Mouse (Mus musculus) kidney, adult 11 months (tissue): ENCODE measurements around the gene Endou.
"Not testable (repeated sequence)": the region's sequence is repeated elsewhere in the genome, so short reads cannot be mapped to it uniquely, and the experiment has no call there.

Experiments used
- DNase-seq: peaks from one replicate; pipeline ENCODE4 v3.0.0; 2022

Gene Endou

DNA sequence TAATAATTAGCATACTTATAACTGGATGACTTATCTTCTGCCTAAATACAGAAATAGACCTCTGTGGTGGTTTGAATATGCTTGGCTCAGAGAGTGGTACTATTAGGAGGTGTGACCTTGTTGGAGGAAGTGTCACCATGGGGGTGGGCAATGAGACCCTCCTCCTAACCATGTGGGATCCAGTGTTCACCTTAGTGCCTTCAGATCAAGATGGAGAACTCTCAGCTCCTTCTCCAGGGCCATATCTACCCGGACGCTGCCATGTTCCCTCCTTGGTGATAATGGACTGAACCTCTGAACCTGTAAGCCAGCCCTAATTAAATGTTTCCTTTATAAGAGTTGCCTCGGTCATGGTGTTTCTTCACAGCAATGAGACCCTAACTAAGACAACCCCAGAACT, 53.8 kb downstream of the Endou start:
- no peak for DNase-seq

DNA sequence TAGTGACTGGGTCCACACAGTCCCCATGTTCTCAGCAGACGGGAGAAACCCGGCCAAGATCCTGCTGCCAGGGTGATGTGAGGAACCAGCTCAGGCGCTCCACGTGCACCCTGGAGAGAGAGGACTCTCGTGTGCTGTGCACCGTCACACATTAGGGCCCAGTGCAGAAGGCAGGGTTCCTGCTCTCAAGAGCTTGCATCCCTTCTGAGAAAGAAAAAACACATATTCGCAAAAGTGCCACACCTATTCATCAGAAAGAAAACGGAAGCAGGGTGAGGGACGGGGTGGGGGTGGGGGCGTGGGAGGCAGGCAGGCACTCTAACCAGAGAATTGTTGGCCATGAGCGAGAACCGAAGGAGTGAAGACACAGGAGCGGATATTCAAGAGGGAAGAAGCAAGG, 55.2 kb downstream of the Endou start:
- no peak for DNase-seq

DNA sequence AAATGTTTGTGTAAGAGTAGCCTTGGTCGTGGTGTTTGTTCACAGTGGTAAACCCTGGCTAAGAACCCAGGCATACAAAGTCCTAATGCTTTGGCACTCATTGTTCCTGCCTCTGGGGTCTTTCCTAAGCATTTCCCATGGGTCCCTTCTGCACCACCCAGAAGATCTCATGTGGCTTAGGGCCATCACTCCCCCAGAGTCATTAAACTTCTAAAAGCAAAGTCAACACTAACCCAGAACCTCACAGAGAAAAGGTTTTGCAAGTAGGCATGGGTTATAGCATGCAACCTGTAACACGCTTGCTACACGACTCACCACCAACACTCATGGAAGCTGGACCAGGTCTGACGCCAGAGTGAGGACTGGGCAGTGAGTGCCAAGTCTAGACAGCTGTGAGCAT, 56.7 kb downstream of the Endou start:
- DNase-seq: no peak

DNA sequence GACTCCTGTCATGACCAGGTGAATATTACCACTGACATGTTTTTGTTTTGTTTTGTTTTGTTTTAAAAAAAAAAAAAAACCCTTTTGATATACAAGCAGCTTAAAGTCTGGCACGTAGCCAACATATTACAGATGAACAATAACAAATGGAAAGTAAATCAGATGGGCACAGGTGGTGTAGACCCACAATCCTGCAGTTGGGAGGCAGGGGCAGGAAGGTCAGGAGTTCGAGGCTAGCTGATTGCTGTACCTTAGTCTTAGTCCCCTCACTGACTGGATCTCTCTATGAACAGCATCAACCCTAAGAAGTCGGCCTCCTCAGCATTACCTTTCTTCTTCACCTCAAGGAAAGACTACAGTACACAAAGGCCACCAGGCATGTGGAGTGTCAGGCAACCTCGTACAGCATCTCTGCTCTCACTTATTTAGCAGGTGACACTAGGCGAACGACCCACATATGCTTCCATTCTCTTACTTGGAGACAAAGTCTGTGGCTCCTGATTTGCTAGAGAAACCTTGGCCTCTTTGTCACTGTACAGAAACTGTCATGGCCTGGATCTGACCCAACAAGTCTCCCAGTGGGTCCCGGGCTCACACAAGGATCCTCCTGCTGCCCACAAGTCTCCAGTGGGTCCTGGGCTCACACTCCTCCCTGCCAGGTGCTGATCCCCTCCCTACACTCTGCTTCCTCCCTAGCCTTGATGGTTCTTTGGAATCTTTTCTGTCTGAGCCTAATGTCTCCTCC, 57.7 kb downstream of the Endou start:
- no peak for DNase-seq

DNA sequence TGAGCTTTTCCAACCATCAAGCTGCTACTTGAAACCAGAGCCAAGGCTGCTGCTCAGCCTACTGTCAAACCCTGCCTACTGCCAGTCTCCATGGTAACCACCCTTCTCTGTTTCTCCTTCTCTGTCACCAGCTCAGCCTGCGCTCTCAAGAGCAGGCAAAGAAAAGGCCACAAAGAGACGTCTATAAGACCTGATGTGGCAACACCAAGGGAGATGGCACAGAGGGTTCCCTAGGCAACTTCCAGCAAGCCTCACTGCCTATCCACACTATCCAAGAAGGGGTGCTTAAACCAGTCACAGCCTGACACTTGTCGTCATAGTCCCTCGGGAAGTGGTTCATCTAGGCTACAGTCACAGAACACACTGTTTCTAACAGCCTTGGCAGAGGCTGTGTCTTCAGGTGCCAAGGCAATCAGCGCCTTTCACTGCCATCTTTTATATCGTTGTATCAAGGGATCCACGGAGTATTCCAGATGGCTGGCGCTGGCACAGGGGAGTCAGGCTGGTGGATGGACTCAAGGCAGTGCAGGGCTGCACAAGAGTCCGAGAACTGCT, 58.9 kb downstream of the Endou start:
- no peak for DNase-seq

DNA sequence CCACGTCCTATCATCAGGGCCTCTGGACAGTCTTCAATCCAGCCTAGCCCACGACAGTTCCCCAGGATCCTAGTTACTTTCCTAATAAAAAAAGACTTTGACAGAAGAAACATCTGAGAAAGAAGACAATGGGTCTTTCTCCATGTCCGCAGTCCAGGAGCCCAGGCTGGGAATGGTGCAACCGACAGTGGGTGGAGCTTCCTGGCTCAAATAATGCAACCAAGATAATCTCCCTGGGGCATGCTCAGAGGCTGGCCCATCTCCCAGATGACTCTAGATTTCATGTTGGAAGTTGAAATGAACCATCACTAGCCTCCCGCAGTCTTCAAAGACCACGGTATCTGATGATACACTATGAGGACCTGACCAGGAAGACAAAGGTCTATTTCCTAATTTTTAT, 60.6 kb downstream of the Endou start:
- DNase-seq: no peak

DNA sequence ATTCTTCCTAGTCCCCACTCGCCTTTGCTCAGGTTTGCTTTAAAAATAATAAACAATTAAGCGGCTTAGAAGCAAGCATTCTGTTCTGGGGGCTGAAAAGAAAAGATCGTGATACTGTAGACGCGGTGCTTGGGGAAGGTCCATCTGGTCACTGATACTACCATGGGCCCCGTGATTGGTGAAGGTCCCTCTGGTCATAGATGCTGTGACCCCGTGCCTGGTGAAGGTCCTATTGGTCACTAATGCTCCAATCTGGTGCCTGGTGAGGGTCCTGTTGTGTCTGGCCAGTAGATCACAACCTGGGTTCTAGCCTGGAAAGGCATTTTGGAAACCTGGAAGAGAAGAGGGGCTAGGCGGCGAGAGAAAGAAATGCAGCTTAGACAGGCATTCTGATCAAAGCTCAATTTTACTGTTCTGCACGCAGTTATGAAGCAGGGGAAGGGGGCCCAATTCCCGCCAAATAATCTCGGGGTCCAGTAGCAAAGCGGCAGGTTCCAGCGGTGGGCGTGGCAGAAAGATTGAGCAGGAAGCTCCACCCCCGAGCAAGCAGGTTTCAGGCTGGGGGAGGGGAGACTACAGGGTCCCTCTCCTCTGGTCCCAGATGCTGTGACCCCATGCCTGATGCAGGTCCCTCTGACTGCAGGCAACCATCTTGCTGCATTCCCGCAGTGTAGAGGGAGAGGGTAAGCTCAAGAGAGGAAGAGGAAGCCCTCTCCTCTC, 62.8 kb downstream of the Endou start:
- DNase-seq: not testable (repeated sequence)

DNA sequence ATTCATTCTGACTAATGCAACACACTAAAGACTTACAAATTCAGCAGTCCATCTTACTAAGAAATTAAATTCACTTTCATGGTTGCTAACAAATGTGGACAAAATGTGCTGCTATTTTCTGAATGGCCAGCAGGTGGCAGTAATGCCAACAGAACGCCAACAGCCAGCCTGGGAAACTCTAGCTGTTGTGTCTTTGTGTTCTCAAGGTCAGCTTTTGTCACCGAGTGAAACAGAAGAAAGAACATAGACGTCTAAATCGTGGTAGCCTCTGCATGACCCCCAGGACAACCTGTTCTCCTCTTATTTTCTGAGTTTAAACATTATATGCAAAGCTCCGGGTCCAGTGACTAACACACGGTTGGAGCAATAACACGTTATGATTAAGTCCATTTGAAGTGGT, 63.7 kb downstream of the Endou start:
- peak; percentile 54 for DNase-seq

DNA sequence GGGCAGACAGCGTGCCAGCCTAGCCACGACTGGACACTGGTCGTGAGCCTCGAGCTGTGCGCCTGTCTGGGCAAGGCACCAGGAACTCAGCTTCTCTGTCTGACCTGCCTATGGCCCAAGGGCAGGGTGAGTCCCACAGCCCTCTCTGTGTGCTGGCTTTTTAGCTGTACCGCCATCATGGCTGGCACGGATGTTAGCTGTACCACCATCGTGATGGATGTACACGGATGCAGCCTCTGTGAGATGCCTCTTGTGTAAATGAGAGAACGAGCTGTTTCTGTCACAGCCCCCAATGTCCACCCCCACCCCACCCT, 64.7 kb downstream of the Endou start:
- no peak for DNase-seq

DNA sequence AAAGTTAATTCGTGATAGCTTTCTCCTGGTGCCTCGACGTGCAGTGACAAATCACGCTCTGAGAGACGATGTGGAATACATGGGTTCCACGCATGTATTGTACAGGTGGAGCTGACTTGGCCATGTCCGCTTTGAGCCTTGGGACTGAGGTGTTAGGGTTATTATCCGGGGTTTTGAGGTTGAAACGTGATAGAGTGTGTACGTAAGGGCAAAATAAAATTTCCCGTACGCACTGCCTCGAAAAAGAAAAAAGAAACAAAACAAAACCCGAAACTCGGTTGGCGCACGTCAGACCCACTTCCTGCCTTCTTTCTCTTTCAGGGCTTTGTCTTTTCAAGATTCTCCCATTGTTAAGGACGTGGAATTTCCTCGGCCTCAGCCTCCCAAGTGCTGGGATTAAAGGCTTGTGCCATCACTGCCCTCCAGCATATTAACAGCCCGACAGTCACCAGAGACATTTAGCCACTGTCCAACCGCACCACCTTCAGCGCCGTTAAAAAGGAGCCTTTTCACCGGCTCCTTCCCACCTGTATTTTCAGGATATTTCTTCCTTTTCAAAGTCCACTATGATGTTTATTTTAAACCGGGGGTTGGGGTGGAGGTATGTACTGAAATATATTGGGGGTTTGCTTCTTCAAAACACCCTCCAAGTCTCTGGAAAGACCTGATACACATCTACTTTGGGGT, 65.2 kb downstream of the Endou start:
- DNase-seq: no peak

DNA sequence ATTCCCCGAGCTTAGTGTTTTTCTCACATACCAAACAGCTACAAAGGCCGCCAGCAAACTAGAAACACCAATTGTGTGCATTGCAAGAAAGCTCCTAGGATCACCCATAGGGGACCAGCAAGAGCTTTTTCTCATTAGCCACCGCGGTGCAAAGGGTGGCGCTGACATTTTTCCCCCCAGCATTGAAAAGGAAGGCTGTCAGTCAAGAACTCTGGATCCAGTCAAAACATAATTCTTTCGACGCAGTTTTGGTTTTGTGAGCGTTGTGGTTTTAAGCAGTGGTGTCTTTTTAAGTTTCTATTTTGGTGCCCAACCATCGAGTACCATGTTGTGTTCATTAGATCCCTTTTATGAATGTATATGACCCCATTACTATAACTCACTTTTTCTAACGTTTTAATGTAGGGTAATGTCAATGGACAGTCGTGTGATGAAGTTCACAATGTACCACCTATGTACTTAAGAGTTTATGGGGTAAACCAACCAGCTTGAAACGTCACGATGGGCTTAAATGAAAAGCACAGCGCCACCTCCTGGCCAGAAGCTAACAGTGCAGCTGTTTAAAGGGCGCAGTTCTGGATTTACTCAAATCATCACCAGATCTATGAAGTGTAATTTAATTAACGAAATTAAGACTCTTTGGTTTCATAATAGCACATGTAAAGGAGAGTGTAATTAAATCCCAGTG, 66.0 kb downstream of the Endou start:
- no peak for DNase-seq

DNA sequence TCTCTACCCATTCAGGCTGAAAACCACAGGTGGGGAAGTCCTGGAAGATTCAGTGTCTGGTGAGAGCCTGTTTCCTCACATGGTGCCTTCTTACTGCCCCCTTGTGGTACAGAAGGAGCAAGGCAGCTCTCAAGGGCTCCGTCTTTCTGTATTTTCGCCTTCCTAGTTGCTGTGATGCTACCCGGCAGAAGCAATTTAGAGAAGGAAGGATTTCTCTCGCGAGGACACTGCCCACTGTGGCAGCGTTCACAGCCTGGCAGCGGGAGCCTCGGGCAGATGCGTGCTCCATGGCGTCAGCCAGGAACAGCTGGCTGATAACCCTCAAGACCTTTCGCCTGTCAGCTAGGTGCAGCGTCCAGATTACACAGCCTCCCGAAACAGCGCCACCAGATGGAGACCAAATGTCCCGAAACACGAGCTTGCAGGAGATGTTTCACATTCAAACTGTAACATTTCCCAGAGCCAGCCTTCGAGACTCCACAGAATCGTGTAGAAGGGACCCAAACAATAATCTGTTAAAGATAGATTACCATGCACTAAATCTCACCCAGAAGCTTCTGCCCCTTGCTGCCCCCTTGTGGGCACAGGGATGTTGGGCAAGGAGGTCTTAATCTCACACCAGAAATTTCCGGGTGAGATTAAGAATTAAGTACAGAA, 67.3 kb downstream of the Endou start:
- DNase-seq: peak; percentile 51
